Mouse (Mus musculus) E14TG2a.4 (cell line): Measurements from ENCODE around the gene Shld1.

ENCODE experiments used
- CTCF ChIP-seq: conservative IDR thresholded peaks from 2 replicates; pipeline ENCODE4 v1.5.1; 2014; ENCODE audit warnings: low read length
- NANOG ChIP-seq: IDR thresholded peaks from 2 replicates; pipeline ENCODE4 v1.6.1; 2014; ENCODE audit warnings: borderline replicate concordance, low read length, mixed read lengths
- POU5F1 ChIP-seq: IDR thresholded peaks from 2 replicates; pipeline ENCODE4 v1.6.1; 2014; ENCODE audit warnings: low read length, borderline replicate concordance

DNA sequence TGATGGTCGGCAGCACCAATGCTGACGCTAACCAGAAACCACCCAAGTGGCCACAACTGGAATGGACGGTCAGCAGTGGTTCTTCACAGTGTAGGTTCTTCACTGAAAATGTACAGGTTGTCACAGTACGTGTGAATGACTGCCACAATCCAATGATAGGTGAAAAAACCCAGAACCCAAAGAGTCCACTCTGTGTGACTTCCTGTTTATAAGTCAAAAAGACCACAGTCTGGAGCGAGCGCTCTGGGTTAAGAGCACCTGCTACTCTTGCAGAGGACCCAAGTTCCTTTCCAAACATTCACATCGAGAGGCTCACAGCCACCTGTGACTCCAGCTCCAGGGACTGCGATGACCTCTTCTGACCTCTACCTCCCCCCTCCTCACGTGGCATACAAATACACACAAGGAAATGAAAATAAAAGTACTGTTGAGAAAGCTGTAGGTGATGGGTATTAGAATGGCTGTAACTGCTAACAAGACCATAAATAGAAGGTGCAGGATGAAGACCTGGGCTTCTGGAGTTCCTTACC is 38.7 kb downstream of the Shld1 start:
- no peak for TF ChIP-seq CTCF
- TF ChIP-seq NANOG, result no peak
- TF ChIP-seq POU5F1, result no peak
